ENCODE assay signal across 18 mouse cellular contexts in genomic region chr4:46957955-46958354, GRCm38 (mm10). TPM values are rescaled to one million over a fixed set of nuclear protein-coding genes. Genes with fewer than 3 reads are reported as not detected.
A peak's percentile ranks its signal among the peaks of the same experiment; 100 is the strongest.
DNase-seq lines count a peak whose midpoint lies in the region; ATAC-seq and TF ChIP-seq lines count a peak whose summit lies in the region.
"Had no signal": no experiment of that assay in that cellular context is flagged by ENCODE, and none has a peak within 500 bp of the region (broad histone marks: within the 10 kb centered on the region; RNA-seq: fewer than 3 reads in every experiment).

No protein-coding gene starts in this region.

- ATAC-seq in frontal cortex, adult (ENCODE audit: low TSS enrichment) = peak; percentile 19; the same call in 1 of the 2 replicates
- no peak for ATAC-seq in midbrain, postnatal 0 days (ENCODE audit: low FRiP score)
- ATAC-seq: Patski had no signal

- no peak overlapping the region for H3K27ac ChIP-seq in midbrain, postnatal 0 days (ENCODE audit: low read depth, low read length)
- no peak overlapping the region for H3K27ac ChIP-seq in midbrain, embryonic 10.5 days (replicated peaks)
- H3K27ac ChIP-seq: heart, embryonic 13.5 days; limb, embryonic 10.5 days; liver, embryonic 13.5 days had no signal

- no peaks in the 10 kb centered on the region for H3K9me3 ChIP-seq in midbrain, postnatal 0 days (ENCODE audit: low read length)
- no peaks in the 10 kb centered on the region for H3K9me3 ChIP-seq in midbrain, embryonic 10.5 days (replicated peaks)
- H3K9me3 ChIP-seq: heart, embryonic 13.5 days; limb, embryonic 10.5 days; liver, embryonic 13.5 days; megakaryocyte, embryonic 14.5 days had no signal

- no peak overlapping the region for H3K9ac ChIP-seq in midbrain, postnatal 0 days (replicated peaks; ENCODE audit: low read length, poor library complexity, severe bottlenecking)
- H3K9ac ChIP-seq: heart, embryonic 13.5 days; liver, embryonic 13.5 days had no signal

- H3K4me2 ChIP-seq in midbrain, postnatal 0 days (ENCODE audit: low read depth, low read length, poor library complexity, severe bottlenecking) = no peak overlapping the region
- H3K4me2 ChIP-seq: heart, embryonic 13.5 days; liver, embryonic 13.5 days had no signal

- no peak for DNase-seq in frontal cortex, postnatal 25 days (ENCODE audit: low spot score in 2 of 2)
- DNase-seq in midbrain, postnatal 0 days (ENCODE audit: low spot score) = peak; percentile 56
- DNase-seq in midbrain, embryonic 10.5 days (ENCODE audit: low spot score) = no peak
- DNase-seq in cerebellum, postnatal 14 days = peak; percentile 89 to 93
- peak; percentile 50 to 81 for DNase-seq in layer of hippocampus, postnatal 14 days (ENCODE audit: low spot score in 2 of 2)
- DNase-seq in urinary bladder, postnatal 10 days (ENCODE audit: low spot score) = no peak
- no peak for DNase-seq in urinary bladder, adult 18-20 months (ENCODE audit: low spot score in 2 of 2)
- DNase-seq: B cell, adult 2 months; kidney, adult 2 months; kidney, postnatal 25 days; liver, embryonic 13.5 days; retina, postnatal 1 day had no signal

- 87% methylated on average over 7 of the region's 7 CpGs for WGBS in midbrain, postnatal 0 days
- WGBS in midbrain, embryonic 10.5 days = 92% methylated on average over 7 of the region's 7 CpGs

- no peaks in the 10 kb centered on the region for H3K27me3 ChIP-seq in midbrain, postnatal 0 days (ENCODE audit: insufficient read depth, low read length)
- no peaks in the 10 kb centered on the region for H3K27me3 ChIP-seq in midbrain, embryonic 10.5 days (ENCODE audit: low read depth, poor library complexity, severe bottlenecking)
- H3K27me3 ChIP-seq: liver, embryonic 13.5 days had no signal

- no peaks in the 10 kb centered on the region for H3K4me1 ChIP-seq in midbrain, postnatal 0 days (ENCODE audit: insufficient read depth, low read length)
- no peaks in the 10 kb centered on the region for H3K4me1 ChIP-seq in midbrain, embryonic 10.5 days
- H3K4me1 ChIP-seq: heart, embryonic 13.5 days; limb, embryonic 10.5 days; liver, embryonic 13.5 days; megakaryocyte, embryonic 14.5 days had no signal

- no peak overlapping the region for H3K4me3 ChIP-seq in midbrain, postnatal 0 days (ENCODE audit: low read depth, low read length)
- no peak overlapping the region for H3K4me3 ChIP-seq in midbrain, embryonic 10.5 days
- H3K4me3 ChIP-seq: heart, embryonic 13.5 days; limb, embryonic 10.5 days; liver, embryonic 13.5 days; megakaryocyte, embryonic 14.5 days had no signal

- TF ChIP-seq CTCF in midbrain, postnatal 0 days (IDR thresholded peaks at IDR 0.05) = no peak

- no peaks in the 10 kb centered on the region for H3K36me3 ChIP-seq in midbrain, postnatal 0 days (ENCODE audit: insufficient read depth, low read length)
- no peaks in the 10 kb centered on the region for H3K36me3 ChIP-seq in midbrain, embryonic 10.5 days
- H3K36me3 ChIP-seq: heart, embryonic 13.5 days; limb, embryonic 10.5 days; liver, embryonic 13.5 days had no signal

RNA-seq across cellular contexts. Expression of gene Gabbr2, which starts 33.7 kb away (rescaled TPM):
- 118 and 123 TPM in 2 replicates for total RNA-seq in midbrain, postnatal 0 days (2014; rRNA removed)
- polyA plus RNA-seq in midbrain, postnatal 0 days (2015; fragmentation: Nextera tagmentation; extraction: Ambion mirVana) = 17.8 and 20.5 TPM in 2 replicates
- polyA plus RNA-seq in midbrain, embryonic 10.5 days (2016; fragmentation: Nextera tagmentation; extraction: Ambion mirVana) = 0.12 and 0.25 TPM in 2 replicates
- total RNA-seq in layer of hippocampus, postnatal 14 days (2021) = 100 to 1,000 TPM; 214 to 221 TPM
- total RNA-seq: neutrophil, adult 5-6 weeks had no signal
- polyA plus RNA-seq: Patski had no signal

Comparison
In these comparisons a context has a peak if more than half of its experiments do, and no peak if none do; other contexts are left out.
1. DNase-seq: peak in midbrain, postnatal 0 days (single experiment), cerebellum, postnatal 14 days (2 of 2) and layer of hippocampus, postnatal 14 days (2 of 2); none in frontal cortex, postnatal 25 days (0 of 2), midbrain, embryonic 10.5 days (single experiment), urinary bladder, postnatal 10 days (single experiment) and urinary bladder, adult 18-20 months (0 of 2).